Mouse (Mus musculus): Measurements from ENCODE around the gene Ptprm.
A peak's percentile ranks its signal among the peaks of the same experiment; 100 is the strongest.

Ptprm gene

GRCm38 (mm10) chr17:67345157-67345556 is 9.1 kb downstream of the Ptprm start:
- DNase-seq (ENCODE audit: low spot score in 2 of 2), result no peak

GRCm38 (mm10) chr17:67343471-67343870 is 10.8 kb downstream of the Ptprm start:
- DNase-seq (ENCODE audit: low spot score in 2 of 2), result no peak

GRCm38 (mm10) chr17:67343006-67343405 is 11.3 kb downstream of the Ptprm start:
- no peak for DNase-seq (ENCODE audit: low spot score in 2 of 2)

- DNase-seq (ENCODE audit: low spot score in 2 of 2), result no peak
These were observed 13.9 kb downstream of the Ptprm start for GRCm38 (mm10) chr17:67340362-67340761.

- DNase-seq (ENCODE audit: low spot score in 2 of 2), result no peak
These were observed 14.7 kb downstream of the Ptprm start for GRCm38 (mm10) chr17:67339569-67339968.

GRCm38 (mm10) chr17:67334310-67334709 is 19.9 kb downstream of the Ptprm start:
- no peak for DNase-seq (ENCODE audit: low spot score in 2 of 2)

GRCm38 (mm10) chr17:67329435-67329834 is 24.8 kb downstream of the Ptprm start:
- DNase-seq (ENCODE audit: low spot score in 2 of 2), result no peak

GRCm38 (mm10) chr17:67324499-67324832 is 29.8 kb downstream of the Ptprm start:
- DNase-seq (ENCODE audit: low spot score in 2 of 2), result no peak

- DNase-seq (ENCODE audit: low spot score in 2 of 2), result no peak
These were observed 30.3 kb downstream of the Ptprm start for GRCm38 (mm10) chr17:67323777-67324498.

GRCm38 (mm10) chr17:67314491-67315205 is 39.6 kb downstream of the Ptprm start:
- no peak for DNase-seq (ENCODE audit: low spot score in 2 of 2)

GRCm38 (mm10) chr17:67308421-67308820 is 45.8 kb downstream of the Ptprm start:
- DNase-seq (ENCODE audit: low spot score in 2 of 2), result no peak

- no peak for DNase-seq (ENCODE audit: low spot score in 2 of 2)
These were observed 48.0 kb downstream of the Ptprm start for GRCm38 (mm10) chr17:67306066-67306845.

GRCm38 (mm10) chr17:67304831-67305230 is 49.4 kb downstream of the Ptprm start:
- DNase-seq (ENCODE audit: low spot score in 2 of 2), result no peak

GRCm38 (mm10) chr17:67303326-67304099 is 50.7 kb downstream of the Ptprm start:
- peak; percentile 12 to 22 for DNase-seq (ENCODE audit: low spot score in 2 of 2)

- no peak for DNase-seq (ENCODE audit: low spot score in 2 of 2)
These were observed 51.7 kb downstream of the Ptprm start for GRCm38 (mm10) chr17:67302569-67302968.

- no peak for DNase-seq (ENCODE audit: low spot score in 2 of 2)
These were observed 52.2 kb downstream of the Ptprm start for GRCm38 (mm10) chr17:67302074-67302473.

GRCm38 (mm10) chr17:67301367-67301766 is 52.9 kb downstream of the Ptprm start:
- no peak for DNase-seq (ENCODE audit: low spot score in 2 of 2)

GRCm38 (mm10) chr17:67298269-67298798 is 55.9 kb downstream of the Ptprm start:
- DNase-seq (ENCODE audit: low spot score in 2 of 2), result no peak

- DNase-seq (ENCODE audit: low spot score in 2 of 2), result no peak
These were observed 57.4 kb downstream of the Ptprm start for GRCm38 (mm10) chr17:67296604-67297595.

GRCm38 (mm10) chr17:67290662-67291240 is 63.5 kb downstream of the Ptprm start:
- DNase-seq (ENCODE audit: low spot score in 2 of 2), result peak; percentile 18 to 20
